Comparison of ENCODE assay signal across 8 mouse cellular contexts in genomic region chr11:115881002-115881401, GRCm38 (mm10). TPM values are rescaled to one million over a fixed set of nuclear protein-coding genes. Genes with fewer than 3 reads are reported as not detected.
DNase-seq lines count a peak whose midpoint lies in the region; ATAC-seq and TF ChIP-seq lines count a peak whose summit lies in the region.
"Had no signal": no experiment of that assay in that cellular context is flagged by ENCODE, and none has a peak within 500 bp of the region (broad histone marks: within the 10 kb centered on the region; RNA-seq: fewer than 3 reads in every experiment).

No protein-coding gene starts in this region.

- H3K27me3 ChIP-seq in liver, adult 2 months (ENCODE audit: control insufficient read depth, insufficient read depth, low read length) = no peaks in the 10 kb centered on the region
- peaks cover 12% of the 10 kb centered on the region for H3K27me3 ChIP-seq in liver, embryonic 11.5 days (replicated peaks; ENCODE audit: control insufficient read depth, insufficient read depth, low read length)
- H3K27me3 ChIP-seq in small intestine, adult 2 months (ENCODE audit: control insufficient read depth, insufficient read depth, low read length) = no peaks in the 10 kb centered on the region

- H3K4me1 ChIP-seq in liver, adult 2 months (ENCODE audit: control insufficient read depth, insufficient read depth, low read length) = 0 out of 2 replicates have a peak, but pooled peaks cover 2% of the 10 kb centered on the region
- H3K4me1 ChIP-seq in liver, embryonic 11.5 days (replicated peaks; ENCODE audit: control insufficient read depth, insufficient read depth, low read length) = peaks cover 8% of the 10 kb centered on the region
- peaks cover 25% of the 10 kb centered on the region for H3K4me1 ChIP-seq in small intestine, adult 2 months (ENCODE audit: control insufficient read depth, insufficient read depth, insufficient read length, low read length)
- H3K4me1 ChIP-seq: midbrain, embryonic 12.5 days had no signal

- no peak for DNase-seq in liver, adult 2 months (ENCODE audit: extremely low read depth, low read depth, low spot score)
- DNase-seq in liver, embryonic 11.5 days (ENCODE audit: low spot score) = no peak
- peak; percentile 77 for DNase-seq in NIH3T3 (ENCODE audit: low read depth)
- no peak for DNase-seq in embryo, embryonic 10 days (ENCODE audit: low spot score)
- DNase-seq in left cerebral cortex, adult 9 months (ENCODE audit: low spot score in 2 of 2) = no peak

- WGBS in liver, adult 2 months = 31% methylated on average over 5 of the region's 5 CpGs
- 25% methylated on average over 5 of the region's 5 CpGs for WGBS in liver, embryonic 11.5 days
- 28% methylated on average over 5 of the region's 5 CpGs for WGBS in small intestine, adult 2 months

- H3K36me3 ChIP-seq in liver, adult 2 months (ENCODE audit: control insufficient read depth, insufficient read depth, low read length) = no peaks in the 10 kb centered on the region
- H3K36me3 ChIP-seq in liver, embryonic 11.5 days (ENCODE audit: control insufficient read depth, insufficient read depth, low read length) = no peaks in the 10 kb centered on the region
- H3K36me3 ChIP-seq in small intestine, adult 2 months (ENCODE audit: control insufficient read depth, insufficient read depth, low read length) = peaks cover 66% of the 10 kb centered on the region
- H3K36me3 ChIP-seq: midbrain, embryonic 12.5 days had no signal

- peak; percentile 88 for TF ChIP-seq CTCF in liver, adult 2 months (IDR thresholded peaks at IDR 0.05; ENCODE audit: low read depth, low read length)
- TF ChIP-seq CTCF in small intestine, adult 2 months (IDR thresholded peaks at IDR 0.05; ENCODE audit: extremely low read depth, insufficient read length, insufficient replicate concordance, low read depth, low read length) = peak; percentile 92

- no peak for TF ChIP-seq POLR2A in liver, adult 2 months (IDR thresholded peaks at IDR 0.05; ENCODE audit: extremely low read depth, insufficient read depth, low read length)
- TF ChIP-seq POLR2A in small intestine, adult 2 months (IDR thresholded peaks at IDR 0.05; ENCODE audit: low read depth, low read length) = no peak

- H3K9me3 ChIP-seq in liver, embryonic 11.5 days (ENCODE audit: control insufficient read depth, low read length) = no peaks in the 10 kb centered on the region
- H3K9me3 ChIP-seq: midbrain, embryonic 12.5 days had no signal

- no peaks in the 10 kb centered on the region for H3K79me2 ChIP-seq in liver, adult 2 months (ENCODE audit: control insufficient read depth, insufficient read depth, low read length)

- ATAC-seq in liver, embryonic 11.5 days (replicated peaks; ENCODE audit: low FRiP score) = no peak
- peak; percentile 68 for ATAC-seq in erythroid progenitor cell, adult 5-6 weeks (replicated peaks; ENCODE audit: low FRiP score, poor library complexity, severe bottlenecking)

- no peak overlapping the region for H3K4me3 ChIP-seq in liver, adult 2 months (ENCODE audit: insufficient read depth, low read depth, low read length)
- no peak overlapping the region for H3K4me3 ChIP-seq in liver, embryonic 11.5 days (ENCODE audit: low read depth, low read length)
- H3K4me3 ChIP-seq in small intestine, adult 2 months (ENCODE audit: low read depth, low read length) = peak overlapping the region; percentile 25
- H3K4me3 ChIP-seq: midbrain, embryonic 12.5 days had no signal

- no peak overlapping the region for H3K27ac ChIP-seq in liver, adult 2 months (replicated peaks; ENCODE audit: insufficient read depth, low read depth, low read length)
- no peak overlapping the region for H3K27ac ChIP-seq in liver, embryonic 11.5 days (ENCODE audit: low read depth, low read length)
- H3K27ac ChIP-seq in small intestine, adult 2 months (ENCODE audit: insufficient read depth, low read depth, low read length) = no peak overlapping the region
- H3K27ac ChIP-seq: midbrain, embryonic 12.5 days had no signal

- H3K4me2 ChIP-seq in liver, embryonic 11.5 days = no peak overlapping the region
- H3K4me2 ChIP-seq: midbrain, embryonic 12.5 days had no signal

- no peak overlapping the region for H3K9ac ChIP-seq in liver, adult 2 months (ENCODE audit: low read depth, low read length)
- H3K9ac ChIP-seq in liver, embryonic 11.5 days (ENCODE audit: low read depth, low read length) = no peak overlapping the region
- H3K9ac ChIP-seq: midbrain, embryonic 12.5 days had no signal

RNA-seq across cellular contexts. Expression of gene Smim5, which starts 18.8 kb away (rescaled TPM):
- 0.13 TPM in 1 of 2 replicates, not detected in the other for total RNA-seq in liver, adult 2 months (2014; rRNA removed)
- polyA plus RNA-seq in liver, adult 2 months (2012; rRNA removed) = 0.14 and 0.38 TPM in 2 replicates
- 39.5 and 45.9 TPM in 2 replicates for polyA plus RNA-seq in liver, embryonic 11.5 days (2014; fragmentation: Nextera tagmentation; extraction: Ambion mirVana)
- total RNA-seq in erythroid progenitor cell, adult 5-6 weeks (2015; ENCODE audit: low replicate concordance) = 37.7 and 44.7 TPM in 2 replicates
- 27.1 and 64.4 TPM in 2 replicates for total RNA-seq in erythroid progenitor cell, adult 5-6 weeks (2017; ENCODE audit: low replicate concordance)
- 0.72 and 2.2 TPM in 2 replicates for polyA plus RNA-seq in small intestine, adult 2 months (2012; rRNA removed)

RNA-seq across cellular contexts. Expression of gene Myo15b, which starts 22.8 kb away (rescaled TPM):
- 0.07 and 0.28 TPM in 2 replicates for total RNA-seq in liver, adult 2 months (2014; rRNA removed)
- polyA plus RNA-seq in liver, adult 2 months (2012; rRNA removed) = 0.51 and 0.56 TPM in 2 replicates
- 0.56 and 0.89 TPM in 2 replicates for polyA plus RNA-seq in liver, embryonic 11.5 days (2014; fragmentation: Nextera tagmentation; extraction: Ambion mirVana)
- not detected in 2 replicates for total RNA-seq in erythroid progenitor cell, adult 5-6 weeks (2015; ENCODE audit: low replicate concordance)
- total RNA-seq in erythroid progenitor cell, adult 5-6 weeks (2017; ENCODE audit: low replicate concordance) = not detected in 2 replicates
- 539 and 1,655 TPM in 2 replicates for polyA plus RNA-seq in small intestine, adult 2 months (2012; rRNA removed)

RNA-seq across cellular contexts. Expression of gene Smim6, which starts 30.8 kb away (rescaled TPM):
- total RNA-seq in liver, adult 2 months (2014; rRNA removed) = 0.54 and 0.55 TPM in 2 replicates
- polyA plus RNA-seq in liver, adult 2 months (2012; rRNA removed) = 0.38 and 0.71 TPM in 2 replicates
- 3.5 and 3.6 TPM in 2 replicates for polyA plus RNA-seq in liver, embryonic 11.5 days (2014; fragmentation: Nextera tagmentation; extraction: Ambion mirVana)
- 4.3 and 15.1 TPM in 2 replicates for total RNA-seq in erythroid progenitor cell, adult 5-6 weeks (2015; ENCODE audit: low replicate concordance)
- 0.23 and 6.4 TPM in 2 replicates for total RNA-seq in erythroid progenitor cell, adult 5-6 weeks (2017; ENCODE audit: low replicate concordance)
- polyA plus RNA-seq in small intestine, adult 2 months (2012; rRNA removed) = 8.8 and 9.7 TPM in 2 replicates

RNA-seq across cellular contexts. Expression of gene Sap30bp, which starts 52.1 kb away (rescaled TPM):
- total RNA-seq in liver, adult 2 months (2014; rRNA removed) = 12.8 and 16.0 TPM in 2 replicates
- 11.2 and 12.7 TPM in 2 replicates for polyA plus RNA-seq in liver, adult 2 months (2012; rRNA removed)
- polyA plus RNA-seq in liver, embryonic 11.5 days (2014; fragmentation: Nextera tagmentation; extraction: Ambion mirVana) = 36.5 and 39.9 TPM in 2 replicates
- 16.6 and 17.6 TPM in 2 replicates for total RNA-seq in erythroid progenitor cell, adult 5-6 weeks (2015; ENCODE audit: low replicate concordance)
- 224 and 296 TPM in 2 replicates for total RNA-seq in erythroid progenitor cell, adult 5-6 weeks (2017; ENCODE audit: low replicate concordance)
- 15.2 and 27.1 TPM in 2 replicates for polyA plus RNA-seq in small intestine, adult 2 months (2012; rRNA removed)

RNA-seq across cellular contexts. Expression of gene Recql5, which starts 52.3 kb away (rescaled TPM):
- total RNA-seq in liver, adult 2 months (2014; rRNA removed) = 6.0 and 8.2 TPM in 2 replicates
- polyA plus RNA-seq in liver, adult 2 months (2012; rRNA removed) = 10.0 and 12.3 TPM in 2 replicates
- 19.8 and 22.9 TPM in 2 replicates for polyA plus RNA-seq in liver, embryonic 11.5 days (2014; fragmentation: Nextera tagmentation; extraction: Ambion mirVana)
- 16.3 and 17.7 TPM in 2 replicates for total RNA-seq in erythroid progenitor cell, adult 5-6 weeks (2015; ENCODE audit: low replicate concordance)
- total RNA-seq in erythroid progenitor cell, adult 5-6 weeks (2017; ENCODE audit: low replicate concordance) = 13.8 and 33.5 TPM in 2 replicates
- polyA plus RNA-seq in small intestine, adult 2 months (2012; rRNA removed) = 5.8 and 9.2 TPM in 2 replicates

Comparison
In these comparisons a context has a peak if more than half of its experiments do, and no peak if none do; other contexts are left out.
1. RNA of gene Smim5, which starts 18.8 kb away (polyA plus RNA-seq): 39.5 to 45.9 TPM in liver, embryonic 11.5 days; 0.72 to 2.2 TPM in small intestine, adult 2 months and 0.14 to 0.38 TPM in liver, adult 2 months; every median in the first group is over 10 times any median in the second.
2. RNA of gene Myo15b, which starts 22.8 kb away (polyA plus RNA-seq): 539 to 1,655 TPM in small intestine, adult 2 months; 0.56 to 0.89 TPM in liver, embryonic 11.5 days and 0.51 to 0.56 TPM in liver, adult 2 months; every median in the first group is over 100 times any median in the second.